Mouse (Mus musculus): ENCODE results near the gene Trex1.

The Trex1 gene

GRCm38 (mm10) chr9:109059136-109059903 lies at the start of gene Trex1:
Trex1 (minus strand) TSS chr9:109059734.
- DNase-seq (ENCODE audit: extremely low spot score, low read depth, low spot score), result peak; percentile 74

- no peak for DNase-seq (ENCODE audit: extremely low spot score, low read depth, low spot score)
These were observed 47.8 kb upstream of the Trex1 start for GRCm38 (mm10) chr9:109107341-109107740.

GRCm38 (mm10) chr9:109105648-109106047 lies 46.1 kb upstream of the Trex1 start:
- DNase-seq (ENCODE audit: extremely low spot score, low read depth, low spot score), result no peak

GRCm38 (mm10) chr9:109105011-109105410 lies 45.5 kb upstream of the Trex1 start:
- no peak for DNase-seq (ENCODE audit: extremely low spot score, low read depth, low spot score)

- no peak for DNase-seq (ENCODE audit: extremely low spot score, low read depth, low spot score)
These were observed 44.5 kb upstream of the Trex1 start for GRCm38 (mm10) chr9:109104083-109104482.

- no peak for DNase-seq (ENCODE audit: extremely low spot score, low read depth, low spot score)
These were observed 43.7 kb upstream of the Trex1 start for GRCm38 (mm10) chr9:109103250-109103649.

GRCm38 (mm10) chr9:109102541-109102940 lies 43.0 kb upstream of the Trex1 start:
- DNase-seq (ENCODE audit: extremely low spot score, low read depth, low spot score), result no peak

- no peak for DNase-seq (ENCODE audit: extremely low spot score, low read depth, low spot score)
These were observed 42.5 kb upstream of the Trex1 start for GRCm38 (mm10) chr9:109101933-109102445.

- no peak for DNase-seq (ENCODE audit: extremely low spot score, low read depth, low spot score)
These were observed 40.9 kb upstream of the Trex1 start for GRCm38 (mm10) chr9:109100307-109100928.

GRCm38 (mm10) chr9:109098969-109099368 lies 39.4 kb upstream of the Trex1 start:
- no peak for DNase-seq (ENCODE audit: extremely low spot score, low read depth, low spot score)

GRCm38 (mm10) chr9:109098366-109098765 lies 38.8 kb upstream of the Trex1 start:
- no peak for DNase-seq (ENCODE audit: extremely low spot score, low read depth, low spot score)

- no peak for DNase-seq (ENCODE audit: extremely low spot score, low read depth, low spot score)
These were observed 38.3 kb upstream of the Trex1 start for GRCm38 (mm10) chr9:109097831-109098230.

GRCm38 (mm10) chr9:109097291-109097690 lies 37.8 kb upstream of the Trex1 start:
- DNase-seq (ENCODE audit: extremely low spot score, low read depth, low spot score), result no peak

GRCm38 (mm10) chr9:109096856-109097255 lies 37.3 kb upstream of the Trex1 start:
- no peak for DNase-seq (ENCODE audit: extremely low spot score, low read depth, low spot score)

GRCm38 (mm10) chr9:109096251-109096661 lies 36.7 kb upstream of the Trex1 start:
- DNase-seq (ENCODE audit: extremely low spot score, low read depth, low spot score), result no peak

- no peak for DNase-seq (ENCODE audit: extremely low spot score, low read depth, low spot score)
These were observed 35.8 kb upstream of the Trex1 start, which contains the start of gene Plxnb1 for GRCm38 (mm10) chr9:109095137-109095982. Plxnb1 (plus strand) TSS chr9:109095389.

- no peak for DNase-seq (ENCODE audit: extremely low spot score, low read depth, low spot score)
These were observed 35.1 kb upstream of the Trex1 start for GRCm38 (mm10) chr9:109094553-109095136.

- no peak for DNase-seq (ENCODE audit: extremely low spot score, low read depth, low spot score)
These were observed 34.4 kb upstream of the Trex1 start for GRCm38 (mm10) chr9:109093786-109094552.

- DNase-seq (ENCODE audit: extremely low spot score, low read depth, low spot score), result no peak
These were observed 33.3 kb upstream of the Trex1 start for GRCm38 (mm10) chr9:109092799-109093198.

- no peak for DNase-seq (ENCODE audit: extremely low spot score, low read depth, low spot score)
These were observed 32.3 kb upstream of the Trex1 start for GRCm38 (mm10) chr9:109091802-109092201.

Data from hindlimb bud, embryonic 11.5 days (tissue).